ENCODE assay signal across 8 mouse cellular contexts in genomic region chr10:110745640-110746032, GRCm38 (mm10). TPM values are rescaled to one million over a fixed set of nuclear protein-coding genes. Genes with fewer than 3 reads are reported as not detected.
DNase-seq lines count a peak whose midpoint lies in the region; ATAC-seq lines count a peak whose summit lies in the region.

No protein-coding gene starts in this region.

- ATAC-seq in kidney, embryonic 15.5 days (replicated peaks; ENCODE audit: low FRiP score), result peak; percentile 71
- ATAC-seq in hindbrain, embryonic 14.5 days (ENCODE audit: low FRiP score), result no peak; the same call in 1 of the 2 replicates
- ATAC-seq in midbrain, embryonic 15.5 days (replicated peaks), result no peak; the same call in 1 of the 2 replicates

- peak overlapping the region; percentile 82 for H3K27ac ChIP-seq in kidney, embryonic 15.5 days
- H3K27ac ChIP-seq in brown adipose tissue, adult 24 weeks (replicated peaks; ENCODE audit: low read depth, low read length), result peak overlapping the region; percentile 40
- H3K27ac ChIP-seq in hindbrain, embryonic 14.5 days, result peak overlapping the region; percentile 65
- H3K27ac ChIP-seq in midbrain, embryonic 15.5 days, result peak overlapping the region; percentile 85

- peak overlapping the region; percentile 95 for H3K4me2 ChIP-seq in kidney, embryonic 15.5 days
- H3K4me2 ChIP-seq in hindbrain, embryonic 14.5 days (replicated peaks), result peak overlapping the region; percentile 91
- H3K4me2 ChIP-seq in midbrain, embryonic 15.5 days, result peak overlapping the region; percentile 84

- peak overlapping the region; percentile 76 for H3K9ac ChIP-seq in kidney, embryonic 15.5 days
- peak overlapping the region; percentile 86 for H3K9ac ChIP-seq in hindbrain, embryonic 14.5 days
- peak overlapping the region; percentile 83 for H3K9ac ChIP-seq in midbrain, embryonic 15.5 days

- peak overlapping the region; percentile 89 for H3K4me3 ChIP-seq in kidney, embryonic 15.5 days (replicated peaks)
- peak overlapping the region; percentile 69 for H3K4me3 ChIP-seq in brown adipose tissue, adult 24 weeks (ENCODE audit: insufficient read depth, low read depth, low read length)
- peak overlapping the region; percentile 70 for H3K4me3 ChIP-seq in hindbrain, embryonic 14.5 days (replicated peaks; ENCODE audit: low read length)
- peak overlapping the region; percentile 63 for H3K4me3 ChIP-seq in midbrain, embryonic 15.5 days

- DNase-seq in kidney, adult 9 months, result no peak
- no peak for DNase-seq in hindbrain, embryonic 14.5 days (ENCODE audit: low spot score)
- DNase-seq in left cerebral cortex, adult 18-20 months (ENCODE audit: low spot score in 2 of 2), result no peak
- DNase-seq in left cerebral cortex, adult 8-10 months (ENCODE audit: low spot score in 2 of 2), result no peak
- DNase-seq in kidney, adult 18-20 months, result no peak

- H3K36me3 ChIP-seq in kidney, embryonic 15.5 days, result peaks cover 30% of the 10 kb centered on the region
- H3K36me3 ChIP-seq in hindbrain, embryonic 14.5 days (replicated peaks; ENCODE audit: control insufficient read depth, insufficient read depth), result 0 out of 2 replicates have a peak, but pooled peaks cover 4% of the 10 kb centered on the region
- H3K36me3 ChIP-seq in midbrain, embryonic 15.5 days (replicated peaks), result no peaks in the 10 kb centered on the region

- H3K4me1 ChIP-seq in kidney, embryonic 15.5 days, result peaks cover 32% of the 10 kb centered on the region
- 0 out of 2 replicates have a peak, but pooled peaks cover 5% of the 10 kb centered on the region for H3K4me1 ChIP-seq in brown adipose tissue, adult 24 weeks (ENCODE audit: control insufficient read depth, insufficient read depth, insufficient read length, low read length)
- 0 out of 2 replicates have a peak, but pooled peaks cover 10% of the 10 kb centered on the region for H3K4me1 ChIP-seq in hindbrain, embryonic 14.5 days (replicated peaks; ENCODE audit: control insufficient read depth, insufficient read depth, low read length)
- peaks cover 19% of the 10 kb centered on the region for H3K4me1 ChIP-seq in midbrain, embryonic 15.5 days

- H3K27me3 ChIP-seq in kidney, embryonic 15.5 days, result no peaks in the 10 kb centered on the region
- no peaks in the 10 kb centered on the region for H3K27me3 ChIP-seq in hindbrain, embryonic 14.5 days (ENCODE audit: control insufficient read depth, insufficient read depth, low read length)
- no peaks in the 10 kb centered on the region for H3K27me3 ChIP-seq in midbrain, embryonic 15.5 days (replicated peaks)

- H3K9me3 ChIP-seq in kidney, embryonic 15.5 days (replicated peaks), result no peaks in the 10 kb centered on the region
- H3K9me3 ChIP-seq in hindbrain, embryonic 14.5 days (ENCODE audit: control insufficient read depth, low read length), result no peaks in the 10 kb centered on the region
- H3K9me3 ChIP-seq in midbrain, embryonic 15.5 days, result no peaks in the 10 kb centered on the region

- WGBS in kidney, embryonic 15.5 days, result under 1% methylated on average over 23 of the region's 23 CpGs
- 0% methylated on average over 23 of the region's 23 CpGs for WGBS in hindbrain, embryonic 14.5 days
- under 1% methylated on average over 23 of the region's 23 CpGs for WGBS in midbrain, embryonic 15.5 days

RNA-seq across cellular contexts. Expression of gene E2f7, which starts 0.4 kb away (rescaled TPM):
- polyA plus RNA-seq in kidney, embryonic 15.5 days (2015; fragmentation: Nextera tagmentation; extraction: Ambion mirVana), result 26.5 and 29.5 TPM in 2 replicates
- polyA plus RNA-seq in brown adipose tissue, adult 24 weeks (2012; ENCODE audit: insufficient read depth, insufficient read length, missing spikeins), result 0.46 TPM in 1 of 2 replicates, not detected in the other
- 7.3 and 9.0 TPM in 2 replicates for polyA plus RNA-seq in hindbrain, embryonic 14.5 days (2014; fragmentation: Nextera tagmentation; extraction: Ambion mirVana)
- 6.1 and 7.1 TPM in 2 replicates for polyA plus RNA-seq in midbrain, embryonic 15.5 days (2015; fragmentation: Nextera tagmentation; extraction: Ambion mirVana)
- 1 to 10 TPM in 1 of 2 experiments, under 1 TPM in 1; 0.49 to 1.3 TPM for total RNA-seq in left cerebral cortex, adult 18-20 months (2021)
- under 1 TPM; 0.33 to 0.50 (median 0.48) TPM for total RNA-seq in left cerebral cortex, adult 8-10 months (2022)
